Mouse (Mus musculus): ENCODE data around the gene Oat. TPM values are rescaled to one million over a fixed set of nuclear protein-coding genes. Genes with fewer than 3 reads are reported as not detected.

The Oat gene
- polyA plus RNA-seq (2015; fragmentation: Nextera tagmentation; extraction: Ambion mirVana): 115 and 117 TPM in 2 replicates

DNA sequence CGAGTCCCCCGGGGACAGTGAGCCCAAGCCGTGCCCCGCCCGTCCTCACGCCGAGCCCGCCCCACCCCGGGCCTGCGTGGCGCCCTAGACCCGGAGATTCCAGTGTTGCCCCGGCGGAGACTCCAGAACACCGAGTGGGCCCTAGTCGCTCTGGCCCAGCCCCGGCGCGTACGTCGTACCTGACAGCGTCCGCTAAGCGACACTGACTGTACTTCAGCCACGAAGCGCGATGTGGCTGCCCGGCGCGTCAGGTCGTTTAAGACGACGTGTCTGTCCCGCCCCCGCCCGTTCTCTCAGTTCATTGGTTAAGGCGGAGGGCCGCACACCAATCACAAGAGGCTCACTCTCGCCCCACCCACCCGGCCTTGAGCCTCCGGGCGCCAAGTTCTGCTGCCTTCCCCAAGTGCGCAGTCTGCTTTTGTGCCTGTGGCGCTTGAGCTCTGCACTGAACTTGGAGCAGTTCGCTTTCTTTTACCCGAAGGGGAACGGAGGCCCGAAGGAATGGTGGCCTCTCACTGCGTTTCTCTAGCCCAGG, at the start of gene Oat:
Gene Oat, minus strand, starts transcription at position 283 of the 535 bp plus-strand sequence.

DNA sequence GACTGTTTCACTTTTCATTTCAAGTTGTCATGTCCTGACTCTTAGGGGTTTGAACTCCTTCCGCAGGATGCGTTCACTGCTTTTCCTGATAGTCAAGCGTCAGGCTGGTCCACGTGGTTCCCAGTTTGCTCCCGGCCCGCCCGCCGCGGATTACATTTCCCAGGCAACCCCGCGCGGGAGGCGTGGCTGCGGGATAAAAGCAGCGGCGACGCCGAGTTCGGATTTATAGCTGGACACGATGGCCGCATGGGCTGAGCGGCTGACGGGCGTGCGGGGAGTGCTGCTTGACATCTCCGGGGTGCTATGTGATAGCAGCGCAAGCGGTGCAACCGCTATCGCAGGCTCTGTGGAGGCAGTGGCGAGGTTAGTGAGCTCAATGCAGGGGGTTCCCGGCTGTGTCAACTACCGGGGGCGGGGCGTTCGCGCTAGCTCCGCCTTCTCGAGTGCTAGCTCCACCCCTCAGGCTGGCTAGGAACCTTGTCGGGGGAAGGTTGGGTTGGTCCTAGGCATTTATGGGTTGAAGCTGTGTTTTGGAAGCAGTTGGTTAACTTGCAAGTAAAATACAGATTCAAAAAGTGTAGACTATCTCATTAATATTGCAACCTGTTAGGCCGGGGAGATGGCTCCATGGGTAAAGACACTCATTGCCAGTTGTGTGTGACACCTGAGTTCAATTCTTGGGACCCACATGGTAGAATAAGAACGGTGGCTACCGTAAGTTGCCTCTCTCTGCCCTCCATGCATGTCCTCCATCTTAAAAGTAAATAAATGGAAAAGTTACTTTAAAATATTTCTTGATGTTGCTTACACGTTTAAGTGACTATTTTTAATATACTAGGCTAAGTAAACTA, 34.5 kb upstream of the Oat start, which contains the start of gene Lhpp:
Gene Lhpp, plus strand, starts transcription at position 171 of the 851 bp plus-strand sequence.

DNA sequence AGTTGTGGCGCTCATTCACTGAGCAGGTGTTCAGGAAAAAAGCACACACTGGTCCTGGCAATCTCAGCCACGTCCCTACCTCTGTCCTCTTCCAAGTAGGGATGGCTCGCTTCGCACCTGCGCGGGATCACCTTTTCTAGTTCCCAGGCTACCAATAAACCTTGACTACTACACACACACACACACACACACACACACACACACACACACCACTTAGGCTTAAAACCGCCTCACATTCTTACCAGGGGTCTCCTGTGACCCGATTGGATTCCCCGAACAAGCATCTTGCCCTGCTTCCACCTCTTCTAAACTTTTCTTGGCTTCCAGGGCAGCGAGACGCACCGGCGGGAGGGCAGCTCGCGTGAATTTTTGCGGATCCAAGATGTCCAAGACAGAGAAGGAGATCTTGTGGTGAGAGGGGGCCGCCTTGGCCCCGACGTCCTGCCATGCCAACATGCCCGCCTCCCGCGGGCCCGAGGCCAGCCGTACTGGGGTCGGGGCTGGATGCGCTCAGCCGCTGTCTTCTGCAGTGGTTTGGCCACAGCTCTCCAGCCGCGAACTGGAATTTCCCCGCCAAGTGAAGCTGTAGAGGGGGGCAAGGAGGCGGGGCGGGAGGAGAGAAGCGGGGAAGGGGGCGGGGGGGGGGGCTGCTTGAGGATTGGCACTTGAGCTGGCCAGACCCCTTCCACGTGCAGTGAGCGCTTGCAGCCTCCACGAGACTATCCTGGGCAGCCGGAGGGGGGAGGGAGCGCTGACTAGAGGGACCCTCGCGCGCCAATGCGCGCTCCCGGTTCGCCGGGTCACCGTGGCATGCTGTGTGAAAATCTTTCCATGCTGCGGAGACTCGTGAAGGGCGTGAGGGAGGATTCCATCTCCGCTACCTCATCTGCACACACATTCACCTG, 23.1 kb upstream of the Oat start, which contains the start of gene Nkx1-2:
Gene Nkx1-2, minus strand, starts transcription at position 567 of the 905 bp plus-strand sequence.

Other genes starting within 250 kb of the Oat start
- 0.08 TPM in 2 replicates for gene Nkx1-2, start 23.2 kb upstream of the Oat start, polyA plus RNA-seq (2015; fragmentation: Nextera tagmentation; extraction: Ambion mirVana)
- 49.8 and 54.3 TPM in 2 replicates for gene Lhpp, start 34.2 kb upstream of the Oat start, polyA plus RNA-seq (2015; fragmentation: Nextera tagmentation; extraction: Ambion mirVana)
- gene Fam53b, start 237.5 kb upstream of the Oat start, polyA plus RNA-seq (2015; fragmentation: Nextera tagmentation; extraction: Ambion mirVana): 8.2 and 9.3 TPM in 2 replicates